Mouse (Mus musculus): ENCODE data around the gene Sgta. TPM values are rescaled to one million over a fixed set of nuclear protein-coding genes. Genes with fewer than 3 reads are reported as not detected.

Gene Sgta
- total and polyA plus RNA-seq, 2 experiments from 2014 or later: 236 to 325 TPM

DNA sequence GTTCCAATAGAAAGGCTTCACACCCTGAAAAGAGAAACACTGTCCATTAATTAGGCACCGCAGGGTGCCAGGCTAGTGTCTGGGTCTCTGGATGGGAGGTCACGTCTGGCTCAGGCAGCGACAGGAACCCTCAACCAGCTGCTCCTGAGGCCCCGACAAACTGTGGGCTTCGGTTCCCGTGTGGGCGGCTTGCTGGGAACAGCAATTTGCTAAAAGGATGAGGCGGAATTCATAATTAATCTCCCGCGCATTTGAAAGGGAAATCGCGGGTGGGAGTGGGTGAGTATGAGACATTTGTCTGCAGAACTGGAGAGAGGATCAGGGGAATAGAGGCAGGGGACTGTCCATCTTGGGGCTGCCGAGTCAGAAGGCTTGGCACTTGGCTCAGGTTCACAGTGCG is 62.0 kb downstream of the Sgta start:
- no peak overlapping the region for H3K9ac ChIP-seq (replicated peaks; ENCODE audit: low read length, poor library complexity, severe bottlenecking)
- no peak for ATAC-seq (ENCODE audit: low FRiP score)
- no peak for TF ChIP-seq CTCF (IDR thresholded peaks at IDR 0.05)
- no peaks in the 10 kb centered on the region for H3K36me3 ChIP-seq (ENCODE audit: insufficient read depth, low read length)
- WGBS: 36% methylated on average over 14 of the region's 14 CpGs
- H3K4me3 ChIP-seq (ENCODE audit: low read depth, low read length): no peak overlapping the region
- no peak for DNase-seq (ENCODE audit: low spot score)
- H3K4me1 ChIP-seq (ENCODE audit: insufficient read depth, low read length): peaks cover 21% of the 10 kb centered on the region
- H3K27me3 ChIP-seq (ENCODE audit: insufficient read depth, low read length): no peaks in the 10 kb centered on the region
- no peak overlapping the region for H3K27ac ChIP-seq (ENCODE audit: low read depth, low read length)
- H3K9me3 ChIP-seq (ENCODE audit: low read length): no peaks in the 10 kb centered on the region
- no peak overlapping the region for H3K4me2 ChIP-seq (ENCODE audit: low read depth, low read length, poor library complexity, severe bottlenecking)

DNA sequence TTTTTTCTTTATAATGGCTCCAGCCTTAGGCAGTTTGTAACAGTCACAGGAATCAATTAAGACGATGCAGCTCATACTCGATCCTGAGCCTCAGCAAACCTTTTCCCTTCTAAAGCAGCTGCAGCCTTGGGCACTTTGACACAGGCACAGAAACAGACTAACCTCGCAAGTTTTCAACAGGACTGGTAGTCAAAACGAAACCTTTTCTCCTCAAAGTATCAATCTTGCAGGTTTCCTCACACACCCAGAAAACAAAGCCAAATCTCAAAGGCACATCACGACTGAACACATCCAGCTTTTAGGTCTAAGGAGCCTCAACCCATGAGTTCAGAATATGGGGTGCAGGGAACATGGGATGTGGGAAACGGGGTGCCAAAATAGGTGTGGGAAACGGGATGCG is 62.6 kb downstream of the Sgta start:
- TF ChIP-seq CTCF (IDR thresholded peaks at IDR 0.05): no peak
- no peaks in the 10 kb centered on the region for H3K9me3 ChIP-seq (ENCODE audit: low read length)
- H3K4me2 ChIP-seq (ENCODE audit: low read depth, low read length, poor library complexity, severe bottlenecking): no peak overlapping the region
- no peak for ATAC-seq (ENCODE audit: low FRiP score)
- peaks cover 21% of the 10 kb centered on the region for H3K4me1 ChIP-seq (ENCODE audit: insufficient read depth, low read length)
- H3K27ac ChIP-seq (ENCODE audit: low read depth, low read length): no peak overlapping the region
- no peak for DNase-seq (ENCODE audit: low spot score)
- no peaks in the 10 kb centered on the region for H3K36me3 ChIP-seq (ENCODE audit: insufficient read depth, low read length)
- no peak overlapping the region for H3K4me3 ChIP-seq (ENCODE audit: low read depth, low read length)
- H3K9ac ChIP-seq (replicated peaks; ENCODE audit: low read length, poor library complexity, severe bottlenecking): no peak overlapping the region
- 85% methylated on average over 8 of the region's 8 CpGs for whole genome bisulfite sequencing
- no peaks in the 10 kb centered on the region for H3K27me3 ChIP-seq (ENCODE audit: insufficient read depth, low read length)

- 94% methylated on average over 8 of the region's 8 CpGs for WGBS
- Histone ChIP-seq H3K36me3 (ENCODE audit: insufficient read depth, low read length) (no peaks in the 10 kb centered on the region), H3K4me3 (ENCODE audit: low read depth, low read length) (no peak overlapping the region), H3K4me1 (ENCODE audit: insufficient read depth, low read length) (peaks cover 21% of the 10 kb centered on the region), H3K4me2 (ENCODE audit: low read depth, low read length, poor library complexity, severe bottlenecking) (no peak overlapping the region), H3K27ac (ENCODE audit: low read depth, low read length) (no peak overlapping the region), H3K27me3 (ENCODE audit: insufficient read depth, low read length) (0 out of 2 replicates have a peak, but pooled peaks cover 2% of the 10 kb centered on the region), H3K9me3 (ENCODE audit: low read length) (no peaks in the 10 kb centered on the region), H3K9ac (replicated peaks; ENCODE audit: low read length, poor library complexity, severe bottlenecking) (no peak overlapping the region)
- ATAC-seq (ENCODE audit: low FRiP score) (no peak), DNase-seq (ENCODE audit: low spot score) (no peak)
- no peak for TF ChIP-seq CTCF (IDR thresholded peaks at IDR 0.05)
These were observed 63.5 kb downstream of the Sgta start for GRCm38 (mm10) chr10:80996501-80996900.

GRCm38 (mm10) chr10:80995091-80995632 is 64.8 kb downstream of the Sgta start:
- TF ChIP-seq CTCF (IDR thresholded peaks at IDR 0.05): peak; percentile 100
- 0 out of 2 replicates have a peak overlapping the region, but pooled peaks have one; percentile 5 for H3K4me3 ChIP-seq (ENCODE audit: low read depth, low read length)
- H3K4me2 ChIP-seq (ENCODE audit: low read depth, low read length, poor library complexity, severe bottlenecking): peak overlapping the region; percentile 39
- 13% methylated on average over 21 of the region's 21 CpGs for WGBS
- no peaks in the 10 kb centered on the region for H3K36me3 ChIP-seq (ENCODE audit: insufficient read depth, low read length)
- H3K27me3 ChIP-seq (ENCODE audit: insufficient read depth, low read length): 0 out of 2 replicates have a peak, but pooled peaks cover 2% of the 10 kb centered on the region
- H3K9ac ChIP-seq (replicated peaks; ENCODE audit: low read length, poor library complexity, severe bottlenecking): no peak overlapping the region
- ATAC-seq (ENCODE audit: low FRiP score) (0 out of 2 replicates have a peak, but pooled peaks have one; percentile 12), DNase-seq (ENCODE audit: low spot score) (peak; percentile 82)
- H3K4me1 ChIP-seq (ENCODE audit: insufficient read depth, low read length): peaks cover 9% of the 10 kb centered on the region
- H3K9me3 ChIP-seq (ENCODE audit: low read length): no peaks in the 10 kb centered on the region
- no peak overlapping the region for H3K27ac ChIP-seq (ENCODE audit: low read depth, low read length)

- H3K27me3 ChIP-seq (ENCODE audit: insufficient read depth, low read length): 0 out of 2 replicates have a peak, but pooled peaks cover 2% of the 10 kb centered on the region
- H3K4me3 ChIP-seq (ENCODE audit: low read depth, low read length): no peak overlapping the region
- TF ChIP-seq CTCF (IDR thresholded peaks at IDR 0.05): no peak
- H3K9me3 ChIP-seq (ENCODE audit: low read length): no peaks in the 10 kb centered on the region
- no peak overlapping the region for H3K4me2 ChIP-seq (ENCODE audit: low read depth, low read length, poor library complexity, severe bottlenecking)
- no peak for ATAC-seq (ENCODE audit: low FRiP score)
- no peak overlapping the region for H3K27ac ChIP-seq (ENCODE audit: low read depth, low read length)
- DNase-seq (ENCODE audit: low spot score): no peak
- 65% methylated on average over 4 of the region's 4 CpGs for WGBS
- peaks cover 6% of the 10 kb centered on the region; the same call in 1 of the 2 replicates for H3K4me1 ChIP-seq (ENCODE audit: insufficient read depth, low read length)
- no peaks in the 10 kb centered on the region for H3K36me3 ChIP-seq (ENCODE audit: insufficient read depth, low read length)
- no peak overlapping the region for H3K9ac ChIP-seq (replicated peaks; ENCODE audit: low read length, poor library complexity, severe bottlenecking)
These were observed 65.4 kb downstream of the Sgta start for GRCm38 (mm10) chr10:80994621-80995020.

Small RNAs within 50 kb of the gene (microRNA-seq; reads per million reads assigned to microRNA genes)
- not detected for gene Mir5615-1 (ENCODE audit: borderline number of aligned reads)
- not detected for gene Mir5615-2 (ENCODE audit: borderline number of aligned reads)

Other genes with a start within 250 kb of the Sgta start
- gene Jsrp1, start 246.7 kb downstream of the Sgta start, total RNA-seq (2014; rRNA removed): not detected in 2 replicates
- gene Jsrp1, start 246.7 kb downstream of the Sgta start, polyA plus RNA-seq (2015; fragmentation: Nextera tagmentation; extraction: Ambion mirVana): 0.83 and 1.1 TPM in 2 replicates
- 863 and 928 TPM in 2 replicates for gene Oaz1, start 233.5 kb downstream of the Sgta start, total RNA-seq (2014; rRNA removed)
- 1,039 and 1,193 TPM in 2 replicates for gene Oaz1, start 233.5 kb downstream of the Sgta start, polyA plus RNA-seq (2015; fragmentation: Nextera tagmentation; extraction: Ambion mirVana)
- 39.3 and 61.0 TPM in 2 replicates for gene Lingo3, start 216.1 kb downstream of the Sgta start, total RNA-seq (2014; rRNA removed)
- 24.4 and 26.8 TPM in 2 replicates for gene Lingo3, start 216.1 kb downstream of the Sgta start, polyA plus RNA-seq (2015; fragmentation: Nextera tagmentation; extraction: Ambion mirVana)
- gene Lsm7, start 205.0 kb downstream of the Sgta start, total RNA-seq (2014; rRNA removed): 136 and 249 TPM in 2 replicates
- 292 and 299 TPM in 2 replicates for gene Lsm7, start 205.0 kb downstream of the Sgta start, polyA plus RNA-seq (2015; fragmentation: Nextera tagmentation; extraction: Ambion mirVana)
- 116 and 132 TPM in 2 replicates for gene Sppl2b, start 204.9 kb downstream of the Sgta start, total RNA-seq (2014; rRNA removed)
- 78.6 and 86.2 TPM in 2 replicates for gene Sppl2b, start 204.9 kb downstream of the Sgta start, polyA plus RNA-seq (2015; fragmentation: Nextera tagmentation; extraction: Ambion mirVana)
- gene Tmprss9, start 188.3 kb downstream of the Sgta start, total RNA-seq (2014; rRNA removed): 0.09 and 0.11 TPM in 2 replicates
- gene Tmprss9, start 188.3 kb downstream of the Sgta start, polyA plus RNA-seq (2015; fragmentation: Nextera tagmentation; extraction: Ambion mirVana): 0.27 and 0.31 TPM in 2 replicates
- 153 and 267 TPM in 2 replicates for gene Timm13, start 159.2 kb downstream of the Sgta start, total RNA-seq (2014; rRNA removed)
- gene Timm13, start 159.2 kb downstream of the Sgta start, polyA plus RNA-seq (2015; fragmentation: Nextera tagmentation; extraction: Ambion mirVana): 362 and 384 TPM in 2 replicates
- gene Lmnb2, start 141.9 kb downstream of the Sgta start, total RNA-seq (2014; rRNA removed): 40.2 and 47.3 TPM in 2 replicates
- gene Lmnb2, start 141.9 kb downstream of the Sgta start, polyA plus RNA-seq (2015; fragmentation: Nextera tagmentation; extraction: Ambion mirVana): 22.6 and 22.7 TPM in 2 replicates
- gene Gadd45b, start 130.1 kb downstream of the Sgta start, total RNA-seq (2014; rRNA removed): 3.5 and 7.3 TPM in 2 replicates
- gene Gadd45b, start 130.1 kb downstream of the Sgta start, polyA plus RNA-seq (2015; fragmentation: Nextera tagmentation; extraction: Ambion mirVana): 5.0 and 6.4 TPM in 2 replicates
- 27.6 and 40.7 TPM in 2 replicates for gene Gng7, start 45.2 kb downstream of the Sgta start, total RNA-seq (2014; rRNA removed)
- 29.5 and 29.9 TPM in 2 replicates for gene Gng7, start 45.2 kb downstream of the Sgta start, polyA plus RNA-seq (2015; fragmentation: Nextera tagmentation; extraction: Ambion mirVana)
- gene Diras1, start 34.5 kb downstream of the Sgta start, total RNA-seq (2014; rRNA removed): 104 and 119 TPM in 2 replicates
- gene Diras1, start 34.5 kb downstream of the Sgta start, polyA plus RNA-seq (2015; fragmentation: Nextera tagmentation; extraction: Ambion mirVana): 95.2 and 98.3 TPM in 2 replicates
- gene Slc39a3, start 22.8 kb downstream of the Sgta start, total RNA-seq (2014; rRNA removed): 115 and 122 TPM in 2 replicates
- 50.2 and 54.7 TPM in 2 replicates for gene Slc39a3, start 22.8 kb downstream of the Sgta start, polyA plus RNA-seq (2015; fragmentation: Nextera tagmentation; extraction: Ambion mirVana)
- 59.9 and 67.1 TPM in 2 replicates for gene Thop1, start 9.9 kb upstream of the Sgta start, total RNA-seq (2014; rRNA removed)
- gene Thop1, start 9.9 kb upstream of the Sgta start, polyA plus RNA-seq (2015; fragmentation: Nextera tagmentation; extraction: Ambion mirVana): 35.2 and 35.8 TPM in 2 replicates
- 0.28 and 1.6 TPM in 2 replicates for gene Creb3l3, start 38.7 kb upstream of the Sgta start, total RNA-seq (2014; rRNA removed)
- gene Creb3l3, start 38.7 kb upstream of the Sgta start, polyA plus RNA-seq (2015; fragmentation: Nextera tagmentation; extraction: Ambion mirVana): 0.62 and 0.81 TPM in 2 replicates
- 256 and 261 TPM in 2 replicates for gene Map2k2, start 45.7 kb upstream of the Sgta start, total RNA-seq (2014; rRNA removed)
- 210 and 218 TPM in 2 replicates for gene Map2k2, start 45.7 kb upstream of the Sgta start, polyA plus RNA-seq (2015; fragmentation: Nextera tagmentation; extraction: Ambion mirVana)
- gene Zbtb7a, start 75.0 kb upstream of the Sgta start, total RNA-seq (2014; rRNA removed): 23.6 and 29.5 TPM in 2 replicates
- 16.1 and 18.0 TPM in 2 replicates for gene Zbtb7a, start 75.0 kb upstream of the Sgta start, polyA plus RNA-seq (2015; fragmentation: Nextera tagmentation; extraction: Ambion mirVana)
- gene Pias4, start 107.7 kb upstream of the Sgta start, total RNA-seq (2014; rRNA removed): 31.2 and 38.0 TPM in 2 replicates
- 30.1 and 31.3 TPM in 2 replicates for gene Pias4, start 107.7 kb upstream of the Sgta start, polyA plus RNA-seq (2015; fragmentation: Nextera tagmentation; extraction: Ambion mirVana)
- gene Eef2, start 116.5 kb upstream of the Sgta start, total RNA-seq (2014; rRNA removed): 2,062 and 2,304 TPM in 2 replicates
- 440 and 459 TPM in 2 replicates for gene Eef2, start 116.5 kb upstream of the Sgta start, polyA plus RNA-seq (2015; fragmentation: Nextera tagmentation; extraction: Ambion mirVana)
- 56.7 and 88.8 TPM in 2 replicates for gene Dapk3, start 122.8 kb upstream of the Sgta start, total RNA-seq (2014; rRNA removed)
- gene Dapk3, start 122.8 kb upstream of the Sgta start, polyA plus RNA-seq (2015; fragmentation: Nextera tagmentation; extraction: Ambion mirVana): 59.1 and 60.9 TPM in 2 replicates
- gene 4930442H23Rik, start 123.7 kb upstream of the Sgta start, total RNA-seq (2014; rRNA removed): not detected in 2 replicates
- not detected in 2 replicates for gene 4930442H23Rik, start 123.7 kb upstream of the Sgta start, polyA plus RNA-seq (2015; fragmentation: Nextera tagmentation; extraction: Ambion mirVana)
- not detected in 2 replicates for gene Nmrk2, start 141.9 kb upstream of the Sgta start, total RNA-seq (2014; rRNA removed)
- 0.14 TPM in 1 of 2 replicates, not detected in the other for gene Nmrk2, start 141.9 kb upstream of the Sgta start, polyA plus RNA-seq (2015; fragmentation: Nextera tagmentation; extraction: Ambion mirVana)
- 195 and 200 TPM in 2 replicates for gene Atcay, start 170.7 kb upstream of the Sgta start, total RNA-seq (2014; rRNA removed)
- 91.4 and 94.1 TPM in 2 replicates for gene Atcay, start 170.7 kb upstream of the Sgta start, polyA plus RNA-seq (2015; fragmentation: Nextera tagmentation; extraction: Ambion mirVana)
- gene Zfr2, start 173.0 kb upstream of the Sgta start, total RNA-seq (2014; rRNA removed): 61.3 and 70.2 TPM in 2 replicates
- gene Zfr2, start 173.0 kb upstream of the Sgta start, polyA plus RNA-seq (2015; fragmentation: Nextera tagmentation; extraction: Ambion mirVana): 24.9 and 25.3 TPM in 2 replicates
- 110 and 114 TPM in 2 replicates for gene Matk, start 192.8 kb upstream of the Sgta start, total RNA-seq (2014; rRNA removed)
- gene Matk, start 192.8 kb upstream of the Sgta start, polyA plus RNA-seq (2015; fragmentation: Nextera tagmentation; extraction: Ambion mirVana): 96.9 and 108 TPM in 2 replicates
- gene Mrpl54, start 206.8 kb upstream of the Sgta start, total RNA-seq (2014; rRNA removed): 145 and 164 TPM in 2 replicates
- 162 and 179 TPM in 2 replicates for gene Mrpl54, start 206.8 kb upstream of the Sgta start, polyA plus RNA-seq (2015; fragmentation: Nextera tagmentation; extraction: Ambion mirVana)
- gene Apba3, start 206.8 kb upstream of the Sgta start, total RNA-seq (2014; rRNA removed): 45.0 and 64.8 TPM in 2 replicates
- gene Apba3, start 206.8 kb upstream of the Sgta start, polyA plus RNA-seq (2015; fragmentation: Nextera tagmentation; extraction: Ambion mirVana): 25.0 and 25.2 TPM in 2 replicates
- 6.5 and 9.2 TPM in 2 replicates for gene Tjp3, start 231.4 kb upstream of the Sgta start, total RNA-seq (2014; rRNA removed)
- 5.1 and 6.3 TPM in 2 replicates for gene Tjp3, start 231.4 kb upstream of the Sgta start, polyA plus RNA-seq (2015; fragmentation: Nextera tagmentation; extraction: Ambion mirVana)
- 248 and 256 TPM in 2 replicates for gene Pip5k1c, start 232.8 kb upstream of the Sgta start, total RNA-seq (2014; rRNA removed)
- 125 and 129 TPM in 2 replicates for gene Pip5k1c, start 232.8 kb upstream of the Sgta start, polyA plus RNA-seq (2015; fragmentation: Nextera tagmentation; extraction: Ambion mirVana)

All from midbrain, postnatal 0 days (tissue).